Mouse (Mus musculus) spleen, adult 2 months (tissue): ENCODE results near the gene Hcn3. TPM values are rescaled to one million over a fixed set of nuclear protein-coding genes. Genes with fewer than 3 reads are reported as not detected.

Experiments
- DNase-seq, 2 experiments: peaks; one replicate each; pipeline versions ENCODE4 v3.0.0 to v3.0.0-alpha.2; 2012 to 2021; ENCODE audit warnings: low spot score in 2 of 2, low read depth in 1 of 2
- H3K27ac ChIP-seq: fragments of 200-500 bp; 2 replicates; pipeline ENCODE4 v1.5.1; 2012; ENCODE audit warnings: low read length, inconsistent platforms; ENCODE audit not compliant: insufficient read depth
- H3K27me3 ChIP-seq: fragments of 200-500 bp; 2 replicates; pipeline ENCODE4 v1.6.1; 2012; ENCODE audit warnings: mild to moderate bottlenecking, moderate library complexity, low read length, inconsistent platforms; ENCODE audit not compliant: control insufficient read depth, insufficient read depth
- H3K36me3 ChIP-seq: fragments of 200-500 bp; 2 replicates; pipeline ENCODE4 v1.6.1; 2012; ENCODE audit warnings: mild to moderate bottlenecking, low read length, inconsistent platforms; ENCODE audit not compliant: control insufficient read depth, insufficient read depth
- H3K4me1 ChIP-seq: fragments of 200-500 bp; 2 replicates; pipeline ENCODE4 v1.6.1; 2011; ENCODE audit warnings: inconsistent platforms; ENCODE audit not compliant: control insufficient read depth, insufficient read depth, insufficient read length
- H3K4me3 ChIP-seq: fragments of 200-500 bp; 2 replicates; pipeline ENCODE4 v1.5.1; 2011; ENCODE audit warnings: mild to moderate bottlenecking, inconsistent platforms; ENCODE audit not compliant: insufficient read depth, insufficient read length; ENCODE audit errors: extremely low read depth
- CTCF ChIP-seq: fragments of 200-500 bp; IDR thresholded peaks from 2 replicates; pipeline ENCODE4 v1.5.1; 2011; ENCODE audit warnings: mild to moderate bottlenecking, inconsistent platforms; ENCODE audit not compliant: insufficient read depth, insufficient read length, insufficient replicate concordance; ENCODE audit errors: extremely low read depth
- POLR2A ChIP-seq: fragments of 200-500 bp; IDR thresholded peaks from 2 replicates; pipeline ENCODE4 v1.6.1; 2011; ENCODE audit warnings: low read depth, low read length, inconsistent platforms
- WGBS: fragments of 180-500 bp; shearing (Covaris S2); methylation state at CpG from one replicate; pipeline ENCODE4 v1.1.7; 2018; 5-methylcytosine and 5-hydroxymethylcytosine counted together
- polyA plus RNA-seq: library from polyadenylated mRNA; depleted of rRNA; stranded (reverse); fragments of >200 nt; gene quantifications from 2 replicates; pipeline ENCODE4 v1.2.3, GENCODE M21; 2012

Hcn3 gene
- polyA plus RNA-seq, 1 experiment, result 3.3 TPM

DNA sequence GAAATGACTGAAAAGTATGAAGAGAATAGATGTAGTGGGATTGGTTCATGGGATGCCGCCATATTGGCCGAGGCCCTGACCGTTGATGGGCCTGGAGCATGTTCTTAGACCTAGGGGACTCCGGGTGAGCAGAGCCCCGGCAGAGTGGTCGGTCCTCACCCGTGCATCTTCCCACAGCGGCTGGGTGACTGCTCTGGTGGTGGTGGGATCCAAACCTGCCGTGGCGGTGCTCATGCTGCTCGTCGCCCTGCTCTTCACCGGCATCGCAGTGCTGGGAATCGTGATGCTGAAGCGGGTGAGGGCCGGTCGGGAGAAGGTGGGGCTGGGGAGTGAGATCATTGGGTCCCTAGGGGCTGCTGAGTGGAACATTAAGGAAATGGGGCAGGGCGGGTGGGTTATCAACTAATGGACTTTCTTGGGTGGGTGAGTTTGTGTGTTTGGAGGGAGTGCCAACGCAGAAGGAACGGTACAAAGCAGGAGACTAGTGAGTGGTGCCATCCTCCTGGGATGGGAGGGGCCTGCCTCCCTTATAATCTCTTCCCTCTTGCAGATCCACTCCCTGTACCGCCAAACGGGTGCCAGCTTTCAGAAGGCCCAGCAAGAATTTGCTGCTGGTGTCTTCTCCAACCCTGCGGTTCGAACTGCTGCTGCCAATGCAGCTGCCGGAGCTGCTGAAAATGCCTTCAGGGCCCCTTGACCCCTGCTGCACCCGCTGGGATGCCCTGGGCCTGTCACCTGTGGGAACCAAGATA is 21.9 kb upstream of the Hcn3 start:
- TF ChIP-seq CTCF, result no peak
- TF ChIP-seq POLR2A, result no peak
- no peak for DNase-seq
- Histone ChIP-seq H3K27ac (no peak overlapping the region), H3K27me3 (no peaks in the 10 kb centered on the region), H3K36me3 (peaks cover 11% of the 10 kb centered on the region), H3K4me3 (no peak overlapping the region), H3K4me1 (peaks cover 18% of the 10 kb centered on the region)
- 92% methylated on average over 27 of the region's 27 CpGs for WGBS

DNA sequence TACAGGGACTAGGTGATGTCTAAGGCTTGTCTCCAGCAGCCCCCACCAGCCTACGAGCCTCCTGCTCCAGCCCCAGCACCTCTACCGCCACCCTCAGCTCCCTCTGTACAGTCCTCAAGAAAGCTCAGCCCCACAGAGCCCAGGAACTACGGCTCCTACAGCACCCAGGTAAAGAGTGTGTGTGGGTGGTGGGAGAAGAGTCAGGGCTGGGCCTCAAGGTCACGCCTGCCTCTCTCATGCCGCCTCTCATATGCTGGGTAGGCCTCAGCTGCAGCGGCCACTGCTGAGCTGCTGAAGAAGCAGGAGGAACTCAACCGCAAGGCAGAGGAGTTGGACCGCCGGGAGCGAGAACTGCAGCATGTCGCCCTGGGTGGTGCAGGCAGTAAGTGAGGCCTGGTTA is 19.1 kb upstream of the Hcn3 start:
- no peaks in the 10 kb centered on the region for H3K27me3 ChIP-seq
- H3K4me3 ChIP-seq, result no peak overlapping the region
- H3K4me1 ChIP-seq, result peaks cover 14% of the 10 kb centered on the region
- TF ChIP-seq POLR2A (no peak), CTCF (no peak)
- H3K36me3 ChIP-seq, result peaks cover 30% of the 10 kb centered on the region
- DNase-seq, result no peak
- 84% methylated on average over 11 of the region's 11 CpGs for WGBS
- peak overlapping the region; percentile 29; the same call in 1 of the 2 replicates for H3K27ac ChIP-seq

DNA sequence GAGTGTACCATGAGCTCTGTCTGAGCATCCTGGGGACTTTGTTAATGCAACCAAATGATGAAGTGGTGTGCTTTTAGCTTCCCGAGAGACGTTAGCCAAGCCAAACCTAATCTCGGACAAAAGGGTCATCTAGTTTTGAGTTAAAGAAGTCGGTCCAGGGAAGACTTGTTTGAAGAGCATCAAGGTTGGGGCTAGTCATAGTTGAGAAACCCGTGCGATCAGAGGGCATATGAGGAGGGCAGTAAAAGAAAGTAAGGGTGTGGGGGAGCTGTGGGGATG is 18.1 kb upstream of the Hcn3 start:
- 5% methylated on average over 6 of the region's 6 CpGs for WGBS
- Histone ChIP-seq H3K4me3 (peak overlapping the region; percentile 73), H3K36me3 (peaks cover 40% of the 10 kb centered on the region), H3K27me3 (no peaks in the 10 kb centered on the region), H3K27ac (peak overlapping the region; percentile 66; the same call in 1 of the 2 replicates), H3K4me1 (peaks cover 4% of the 10 kb centered on the region; the same call in 1 of the 2 replicates)
- TF ChIP-seq CTCF, result no peak
- TF ChIP-seq POLR2A, result no peak
- DNase-seq, result no peak

DNA sequence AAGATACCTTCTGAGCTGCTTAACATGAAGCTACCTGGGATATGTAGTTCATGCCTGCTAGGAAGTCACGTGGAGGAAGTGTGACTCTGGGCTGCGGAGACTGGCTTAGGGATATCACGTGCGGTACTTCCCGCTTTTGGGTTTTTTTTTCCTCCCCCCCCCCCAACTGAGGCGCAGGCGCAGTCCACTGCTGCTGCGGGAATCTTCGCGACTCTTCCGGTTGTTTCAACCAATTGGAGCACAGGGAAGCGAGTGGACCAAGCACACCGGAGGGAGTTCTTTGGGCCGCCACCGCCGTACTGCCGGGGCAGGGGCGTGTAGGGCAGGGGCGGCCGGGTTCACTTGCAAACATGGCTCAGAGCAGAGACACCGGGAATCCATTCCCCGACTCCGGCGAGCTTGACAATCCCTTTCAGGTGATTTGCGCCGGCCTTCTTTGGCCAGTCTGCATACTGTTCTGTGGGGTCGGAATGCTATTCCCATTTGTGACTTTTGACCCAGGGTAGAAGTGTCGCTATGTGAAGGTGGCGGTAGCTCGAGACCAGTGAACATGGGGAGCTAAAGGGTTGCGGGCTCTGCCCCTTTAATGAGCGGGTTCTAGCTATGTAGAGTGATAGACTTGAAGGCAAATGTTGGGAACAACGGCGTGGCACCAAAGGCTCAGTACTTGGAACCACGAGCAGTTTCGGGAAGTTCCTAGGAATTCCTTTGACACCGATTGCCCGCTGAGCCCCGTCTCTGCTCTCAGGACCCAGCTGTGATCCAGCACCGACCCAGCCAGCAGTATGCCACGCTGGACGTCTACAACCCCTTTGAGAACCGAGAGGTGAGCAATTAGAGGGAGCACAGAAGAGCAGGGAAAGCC is 17.5 kb upstream of the Hcn3 start, which contains the start of gene Scamp3:
Gene Scamp3, plus strand, starts transcription at position 232 of the 865 bp plus-strand sequence.
- Histone ChIP-seq H3K4me1 (peaks cover 3% of the 10 kb centered on the region; the same call in 1 of the 2 replicates), H3K27ac (peak within 1 kb of the TSS; percentile 66), H3K36me3 (peaks cover 44% of the 10 kb centered on the region), H3K27me3 (no peaks in the 10 kb centered on the region), H3K4me3 (peak within 1 kb of the TSS; percentile 73)
- TF ChIP-seq POLR2A (peak; percentile 64; the same call in 1 of the 2 replicates), CTCF (no peak)
- under 1% methylated on average over 43 of the region's 43 CpGs for WGBS
- peak; percentile 75 to 93 for DNase-seq

DNA sequence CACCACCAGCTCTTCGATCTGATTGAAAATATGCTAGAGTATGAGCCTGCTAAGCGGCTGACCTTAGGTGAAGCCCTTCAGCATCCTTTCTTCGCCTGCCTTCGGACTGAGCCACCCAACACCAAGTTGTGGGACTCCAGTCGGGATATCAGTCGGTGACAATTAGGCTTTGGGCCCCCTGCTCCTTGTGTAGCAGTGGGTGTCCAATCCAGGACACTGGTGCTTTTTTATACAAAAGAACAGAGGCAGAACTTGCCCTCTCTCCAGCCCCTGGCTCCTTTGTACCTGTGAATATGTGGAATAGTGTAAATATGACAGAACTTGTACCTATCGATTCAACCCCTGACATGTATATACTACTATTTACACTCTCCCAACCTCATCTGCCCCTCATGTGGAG is 16.4 kb upstream of the Hcn3 start:
- WGBS, result 94% methylated on average over 7 of the region's 7 CpGs
- Histone ChIP-seq H3K36me3 (peaks cover 45% of the 10 kb centered on the region), H3K27ac (no peak overlapping the region), H3K4me3 (no peak overlapping the region), H3K4me1 (peaks cover 3% of the 10 kb centered on the region; the same call in 1 of the 2 replicates), H3K27me3 (no peaks in the 10 kb centered on the region)
- TF ChIP-seq POLR2A (no peak), CTCF (no peak)
- DNase-seq, result no peak

DNA sequence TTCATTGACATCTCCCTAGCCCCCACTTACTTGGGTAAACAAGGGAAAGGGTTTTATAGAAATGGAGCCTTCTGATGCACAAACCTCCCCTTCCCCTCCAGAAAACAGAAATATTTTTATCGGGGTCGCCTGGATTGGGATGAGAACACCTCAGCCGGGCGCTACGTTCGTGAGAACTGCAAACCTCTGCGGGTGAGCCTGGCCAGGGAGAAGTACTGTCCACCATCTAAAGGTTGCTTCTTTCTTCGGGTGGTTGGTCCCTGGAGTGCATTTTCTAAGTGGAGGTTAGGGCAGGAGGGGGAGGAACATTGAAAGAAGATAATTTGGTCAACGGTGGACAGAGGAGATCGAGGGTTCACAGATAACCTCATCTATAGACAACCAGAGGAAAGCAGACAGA is 15.5 kb upstream of the Hcn3 start:
- Histone ChIP-seq H3K27ac (no peak overlapping the region), H3K4me3 (no peak overlapping the region), H3K27me3 (no peaks in the 10 kb centered on the region), H3K4me1 (peaks cover 3% of the 10 kb centered on the region; the same call in 1 of the 2 replicates), H3K36me3 (peaks cover 47% of the 10 kb centered on the region)
- TF ChIP-seq CTCF, result no peak
- TF ChIP-seq POLR2A, result no peak
- no peak for DNase-seq
- WGBS, result 93% methylated on average over 10 of the region's 10 CpGs
